Mouse (Mus musculus): Measurements from ENCODE around the gene Sgf29.
"Not testable (repeated sequence)": the region's sequence is repeated elsewhere in the genome, so short reads cannot be mapped to it uniquely, and the experiment has no call there.

Sgf29 gene

DNA sequence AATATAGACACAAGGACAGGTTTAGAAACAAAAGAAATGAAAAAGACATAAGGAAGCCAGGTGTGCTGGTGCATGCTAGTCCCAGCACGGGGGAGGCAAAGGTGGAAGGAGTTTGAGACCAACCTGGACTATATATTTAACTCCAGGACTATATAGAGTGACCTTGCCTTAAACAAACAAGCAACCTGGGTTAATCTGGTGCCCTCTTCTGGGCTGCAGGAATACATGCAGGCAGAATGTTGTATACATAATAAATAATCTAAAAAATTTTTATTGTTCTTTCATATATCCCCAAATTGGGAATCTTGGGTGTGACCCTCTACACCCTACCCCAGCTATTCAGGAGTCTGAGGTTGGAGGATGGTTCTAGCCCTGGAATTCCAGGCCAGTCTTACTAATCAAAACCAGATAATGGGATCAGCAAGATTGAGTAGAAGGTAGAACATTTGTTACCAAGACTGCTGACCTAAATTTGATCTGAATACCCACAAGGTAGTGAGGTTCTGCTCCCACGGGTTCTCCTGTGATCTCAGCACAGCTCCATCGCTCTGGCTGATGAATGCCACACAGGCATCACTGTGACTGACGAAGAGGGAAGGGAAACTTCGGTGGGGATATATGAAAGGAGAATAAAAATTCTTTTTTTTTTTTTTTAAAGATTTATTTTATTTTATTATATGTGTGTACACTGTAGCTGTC lies 6.4 kb upstream of the Sgf29 start:
- no peak for DNase-seq

DNA sequence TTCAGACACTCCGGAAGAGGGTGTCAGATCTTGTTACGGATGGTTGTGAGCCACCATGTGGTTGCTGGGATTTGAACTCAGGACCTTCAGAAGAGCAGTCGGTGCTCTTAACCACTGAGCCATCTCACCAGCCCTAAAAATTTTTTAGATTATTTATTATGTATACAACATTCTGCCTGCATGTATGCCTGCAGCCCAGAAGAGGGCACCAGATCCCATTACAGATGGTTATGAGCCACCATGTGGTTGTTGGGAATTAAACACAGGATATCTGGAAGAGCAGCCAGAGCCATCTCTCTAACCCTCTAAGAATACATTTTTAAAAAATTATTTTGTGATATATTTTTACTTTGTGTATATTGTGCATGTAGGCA lies 5.9 kb upstream of the Sgf29 start:
- DNase-seq: peak; percentile 48 to 53

DNA sequence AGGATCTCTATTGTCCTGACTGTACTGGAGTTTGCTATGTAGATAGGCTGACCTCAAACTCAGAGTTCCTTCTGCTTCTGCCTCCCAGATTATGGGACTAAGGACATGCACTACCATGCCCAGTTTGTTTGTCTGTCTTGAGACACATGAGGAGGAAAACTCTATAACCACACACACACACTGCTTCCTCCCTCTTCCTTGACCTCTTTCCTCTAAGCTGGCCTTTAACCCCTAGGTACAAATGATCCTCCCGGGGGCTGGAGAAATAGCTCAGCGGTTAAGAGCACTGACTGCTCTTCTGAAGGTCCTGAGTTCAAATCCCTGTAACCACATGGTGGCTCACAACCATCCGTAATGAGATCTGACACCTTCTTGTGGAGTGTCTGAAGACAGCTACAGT lies 4.8 kb upstream of the Sgf29 start:
- DNase-seq: no peak

DNA sequence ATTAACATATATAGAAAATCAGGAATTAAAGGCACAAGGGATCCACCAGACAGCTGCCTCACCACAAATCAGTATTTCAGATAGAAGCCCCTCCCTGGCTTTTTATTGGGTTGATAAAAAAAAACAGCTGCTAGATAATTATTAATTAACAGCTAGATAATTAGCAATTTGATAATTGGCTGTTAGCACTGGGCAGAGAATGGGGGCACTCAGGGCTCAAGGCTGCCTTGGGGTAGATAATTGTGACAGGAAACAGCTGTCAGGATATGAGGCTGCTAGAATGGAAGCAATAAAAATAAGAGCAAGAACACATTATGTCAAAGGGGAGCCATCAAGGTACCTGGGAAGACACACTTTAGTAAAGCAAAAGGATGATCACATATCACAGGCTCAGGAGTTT lies 4.2 kb upstream of the Sgf29 start:
- DNase-seq: no peak

DNA sequence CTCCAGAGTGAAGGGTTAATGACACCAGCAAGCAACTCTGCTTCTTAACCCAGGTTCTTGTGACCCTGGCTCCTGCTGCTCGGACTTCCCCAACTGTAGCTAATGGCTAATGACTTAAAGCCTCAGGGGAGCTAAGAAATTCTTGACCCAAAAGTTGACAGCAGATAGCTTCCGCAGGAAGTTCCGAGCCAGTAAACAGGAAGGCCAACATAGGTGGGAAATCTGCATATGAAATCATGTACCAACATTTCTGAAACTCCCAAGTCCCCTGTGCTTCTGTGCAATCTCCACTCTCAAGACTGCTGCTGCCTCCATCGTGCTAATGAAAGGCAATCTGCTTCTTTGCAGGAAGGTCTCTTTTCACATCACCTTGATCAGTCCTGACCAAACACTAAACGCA lies 3.4 kb upstream of the Sgf29 start:
- peak in 1 of 2 experiments; percentile 2 for DNase-seq

DNA sequence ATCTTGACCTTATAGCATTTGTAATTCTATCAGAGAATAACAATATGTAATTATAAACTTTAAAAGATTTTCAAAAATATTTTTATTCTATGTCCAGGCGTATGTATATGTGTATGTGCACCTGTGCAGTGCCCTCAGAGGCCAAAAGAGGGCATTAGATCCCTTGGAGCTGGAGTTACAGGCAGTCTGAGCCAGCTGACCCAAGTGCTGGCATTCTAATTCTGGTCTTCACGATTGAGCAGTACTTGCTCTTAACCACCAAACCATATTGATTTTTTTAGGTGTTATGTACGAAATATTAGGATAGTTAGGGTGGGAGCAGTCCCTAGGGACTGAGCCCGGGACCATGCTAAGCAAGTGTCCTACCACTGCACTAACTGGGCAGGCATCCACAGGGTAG lies 623 bp upstream of the Sgf29 start:
- peak; percentile 9 to 16 for DNase-seq

DNA sequence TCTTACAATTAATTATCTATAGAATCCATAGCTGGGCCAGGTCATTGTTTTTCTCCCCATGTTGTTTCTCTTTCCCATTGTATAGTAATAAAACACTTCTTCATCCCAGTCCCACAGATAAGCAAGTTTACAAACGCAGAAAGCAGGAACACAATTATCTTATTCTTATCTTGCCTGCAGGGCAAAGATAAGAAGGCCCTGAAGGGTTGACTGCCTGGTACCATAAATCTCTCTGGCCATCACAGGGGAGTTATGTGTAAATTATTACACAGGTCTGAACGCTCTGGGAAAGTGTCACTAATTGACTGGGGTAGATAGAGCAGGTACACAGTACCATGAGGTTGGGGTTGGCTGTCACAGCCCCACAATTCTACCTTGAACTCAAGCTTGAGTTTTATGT lies 1.7 kb downstream of the Sgf29 start:
- DNase-seq: no peak

DNA sequence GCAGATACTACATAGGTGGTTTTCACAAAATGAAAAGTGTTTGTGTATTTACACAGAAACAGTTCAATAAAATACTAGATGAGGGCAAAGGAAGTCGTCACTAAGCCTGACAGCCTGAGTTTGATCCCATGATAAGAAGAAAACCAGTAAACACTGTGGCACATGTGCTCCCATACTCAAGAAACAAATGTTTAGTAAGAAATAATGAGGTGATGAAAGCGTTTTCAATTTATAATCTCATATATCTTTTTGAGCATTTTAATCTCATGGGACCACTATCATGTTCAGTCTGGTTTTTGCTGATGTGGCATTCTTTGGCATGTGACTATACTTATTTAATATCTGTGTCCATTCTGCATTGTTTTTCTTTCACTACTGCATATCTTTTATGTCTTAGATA lies 4.9 kb downstream of the Sgf29 start:
- no peak for DNase-seq

DNA sequence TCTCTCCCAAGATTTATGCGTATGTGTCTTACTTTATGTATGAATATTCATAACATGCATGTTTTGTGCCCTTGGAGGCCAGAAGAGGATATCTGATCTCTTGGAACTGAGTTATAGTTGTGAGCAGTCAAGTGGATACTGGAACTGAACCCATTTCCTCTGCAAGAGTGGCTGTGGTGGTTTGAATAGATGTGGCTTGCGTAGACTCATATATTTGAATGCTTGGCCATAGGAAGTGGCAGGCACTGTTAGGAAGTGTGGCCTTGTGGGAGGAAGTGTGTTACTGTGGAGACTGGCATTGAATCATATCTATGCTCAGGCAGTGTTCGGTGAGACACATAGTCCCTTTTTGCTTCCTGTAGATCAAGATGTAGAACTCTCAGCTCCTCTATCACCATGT lies 6.6 kb downstream of the Sgf29 start:
- peak; percentile 43 to 55 for DNase-seq

DNA sequence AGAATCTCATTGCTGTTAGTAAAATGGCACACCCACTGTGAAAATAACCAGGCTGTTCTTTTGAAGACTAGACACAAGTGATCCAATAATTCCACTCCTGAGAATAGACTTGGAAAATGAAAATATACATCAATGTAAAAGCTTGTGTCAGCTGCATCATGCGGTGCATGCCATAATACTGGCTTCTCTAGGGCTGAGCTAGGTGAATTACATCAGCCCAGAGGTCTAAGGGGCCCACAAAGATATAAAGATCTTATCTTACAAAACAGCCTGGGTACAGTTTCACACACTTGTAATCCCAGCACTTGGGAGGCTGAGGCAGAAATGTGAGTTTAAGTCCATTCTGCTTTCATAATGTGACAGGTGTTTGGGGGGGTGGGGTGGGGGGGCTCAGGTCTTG lies 8.4 kb downstream of the Sgf29 start:
- DNase-seq: no peak

DNA sequence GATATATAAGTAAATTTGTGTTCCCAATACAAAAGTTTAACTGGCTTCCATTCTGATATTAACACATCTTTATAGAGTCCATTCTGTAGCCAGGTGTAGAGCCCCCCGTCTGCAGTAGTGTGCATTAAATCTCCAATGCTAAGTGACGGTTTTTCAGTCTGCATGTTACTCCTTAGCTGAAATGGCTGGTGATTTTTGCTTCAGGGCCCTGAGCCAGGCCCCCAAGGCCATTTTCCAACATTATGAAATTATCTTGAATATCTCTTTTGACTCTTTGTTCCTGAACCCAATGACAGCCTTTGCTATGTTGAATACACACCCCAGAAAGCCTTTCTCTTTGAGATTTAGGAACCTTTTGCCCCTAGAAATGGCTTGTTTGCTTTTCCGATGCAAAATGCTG lies 10.7 kb downstream of the Sgf29 start:
- no peak for DNase-seq

DNA sequence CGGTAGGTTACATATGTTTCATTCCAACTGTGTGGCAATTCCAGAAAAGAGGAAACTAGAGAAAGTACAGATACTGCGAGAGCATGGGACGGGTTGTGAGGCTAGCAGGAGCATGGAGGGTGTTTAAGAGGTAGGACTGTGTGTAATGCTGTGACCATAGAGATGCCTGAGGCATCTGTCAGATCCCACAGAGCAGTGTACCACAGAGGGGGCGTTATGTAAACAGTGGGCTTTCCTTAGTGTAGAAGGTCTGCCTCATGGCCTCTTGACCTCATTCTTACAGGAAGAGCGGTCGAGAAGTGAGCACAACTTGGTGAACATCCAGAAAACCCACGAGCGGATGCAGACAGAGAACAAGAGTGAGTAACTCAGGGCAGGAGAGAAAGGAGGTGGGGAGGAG lies 14.5 kb downstream of the Sgf29 start:
- DNase-seq: no peak

DNA sequence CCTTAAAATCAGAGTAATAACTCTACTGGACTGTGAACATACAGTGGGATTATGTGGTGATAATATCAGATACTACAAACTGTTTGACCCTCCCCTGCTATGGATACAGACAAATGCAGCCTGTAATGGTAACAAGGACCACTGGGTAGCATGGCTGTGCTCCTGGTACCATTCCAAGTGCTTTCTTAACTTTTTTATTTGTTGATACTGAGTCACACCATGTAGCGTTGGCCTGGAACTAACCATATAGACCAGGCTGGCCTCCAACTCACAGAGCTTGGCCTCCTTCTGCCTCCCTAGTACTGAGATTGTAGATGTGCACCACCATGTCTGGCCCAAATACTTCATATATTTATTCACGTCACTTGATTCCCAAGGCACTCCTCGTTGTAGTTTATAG lies 16.2 kb downstream of the Sgf29 start:
- no peak for DNase-seq

DNA sequence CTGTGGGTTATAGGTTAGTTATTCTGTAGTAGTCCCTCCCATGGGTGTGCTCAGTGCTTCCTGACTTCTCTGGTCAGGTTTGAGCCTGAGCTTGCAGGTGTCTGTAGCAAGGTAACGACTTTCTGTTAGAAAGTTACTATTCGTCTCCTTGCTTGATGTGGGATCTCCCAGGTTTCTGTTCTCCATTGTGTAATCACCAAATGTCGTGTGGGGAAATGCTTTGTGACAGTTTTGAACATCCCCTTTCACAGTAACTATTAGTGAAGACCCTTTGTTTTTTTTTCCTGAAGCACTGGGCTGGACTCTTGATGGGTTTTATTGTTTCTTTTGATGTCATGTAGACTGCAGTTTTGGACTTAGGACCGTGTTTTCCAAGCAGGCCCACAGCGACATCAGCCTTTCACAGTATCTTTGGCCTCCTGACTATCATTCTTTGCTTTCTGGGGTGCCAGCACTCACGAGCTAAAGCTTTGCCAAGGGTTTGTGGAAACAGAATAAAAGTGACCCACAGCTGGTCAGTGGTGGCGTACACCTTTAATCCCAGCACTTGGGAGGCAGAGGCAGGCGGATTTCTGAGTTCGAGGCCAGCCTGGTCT lies 18.5 kb downstream of the Sgf29 start:
- no peak for DNase-seq

DNA sequence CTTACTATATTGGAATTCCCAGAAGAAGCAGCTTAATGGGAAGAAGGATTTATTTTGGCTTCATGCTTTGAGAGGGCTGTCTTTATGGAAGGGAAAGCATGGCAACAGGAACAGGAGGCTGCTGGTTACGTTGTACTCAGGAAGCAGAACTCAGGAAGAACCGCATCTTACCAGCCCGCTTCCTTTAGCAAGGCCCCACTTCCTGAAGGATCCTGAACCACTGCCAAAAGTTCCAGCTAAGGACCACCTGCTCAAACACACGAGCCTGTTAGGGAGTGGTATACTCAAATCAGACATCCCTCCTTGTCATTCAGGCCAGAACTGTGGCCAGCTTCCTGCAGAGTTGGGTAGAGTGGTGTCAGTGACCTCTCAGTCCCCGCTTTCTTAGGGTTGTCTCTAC lies 19.3 kb downstream of the Sgf29 start:
- DNase-seq: no peak

DNA sequence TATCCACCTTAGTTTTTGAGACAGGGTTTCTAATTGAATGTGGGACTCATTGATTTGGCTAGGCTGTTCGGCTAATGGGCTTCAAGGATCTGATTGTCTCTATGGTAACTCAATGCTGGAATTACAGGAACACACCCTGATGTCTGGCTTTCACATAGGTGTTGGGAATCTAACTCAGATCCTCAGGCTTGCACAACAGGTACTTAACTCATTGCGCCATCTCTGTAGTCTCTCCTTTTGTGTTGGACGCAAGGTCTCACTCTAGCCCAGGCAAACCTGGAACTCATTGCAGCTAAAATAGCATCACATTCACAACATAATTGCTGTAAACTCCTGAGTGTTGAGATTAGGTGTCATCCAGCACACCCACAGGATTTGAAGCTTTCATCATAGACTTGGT lies 21.0 kb downstream of the Sgf29 start:
- DNase-seq: no peak

DNA sequence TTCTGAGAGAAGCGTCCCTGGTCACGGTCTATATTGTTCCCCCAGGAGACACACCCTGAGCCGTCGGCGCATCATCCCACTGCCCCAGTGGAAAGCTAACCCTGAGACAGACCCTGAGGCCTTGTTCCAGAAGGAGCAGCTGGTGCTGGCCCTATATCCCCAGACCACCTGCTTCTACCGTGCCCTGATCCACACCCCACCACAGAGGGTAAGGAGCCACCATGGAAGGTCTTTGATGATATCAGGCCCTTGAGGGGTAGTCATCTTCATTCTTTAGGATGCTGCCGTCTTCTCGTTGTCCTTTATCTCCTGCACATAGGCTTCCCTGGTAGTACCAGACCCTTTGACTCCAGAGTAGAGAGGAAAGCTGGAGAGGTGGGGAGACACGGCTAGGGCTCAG lies 23.0 kb downstream of the Sgf29 start:
- DNase-seq: no peak

DNA sequence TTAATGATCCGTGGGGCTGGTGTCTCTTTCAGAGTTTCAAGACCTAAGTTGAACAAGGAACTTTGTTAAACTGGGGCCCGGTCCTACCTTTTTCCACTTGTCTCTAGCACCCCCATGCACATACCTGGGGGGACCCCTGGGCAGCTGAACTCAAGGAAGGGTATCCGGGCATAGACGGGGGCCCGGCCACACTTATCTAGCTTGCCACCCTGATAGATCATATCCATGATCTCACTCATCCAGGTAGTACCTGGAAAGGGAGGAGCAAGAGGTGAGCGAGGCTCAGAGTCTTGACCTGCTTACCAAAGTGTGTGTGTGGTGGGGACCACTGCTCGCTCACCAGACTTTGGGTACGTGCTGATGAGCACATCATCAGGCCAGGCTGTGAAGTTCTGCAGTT lies 26.0 kb downstream of the Sgf29 start:
- DNase-seq: no peak

DNA sequence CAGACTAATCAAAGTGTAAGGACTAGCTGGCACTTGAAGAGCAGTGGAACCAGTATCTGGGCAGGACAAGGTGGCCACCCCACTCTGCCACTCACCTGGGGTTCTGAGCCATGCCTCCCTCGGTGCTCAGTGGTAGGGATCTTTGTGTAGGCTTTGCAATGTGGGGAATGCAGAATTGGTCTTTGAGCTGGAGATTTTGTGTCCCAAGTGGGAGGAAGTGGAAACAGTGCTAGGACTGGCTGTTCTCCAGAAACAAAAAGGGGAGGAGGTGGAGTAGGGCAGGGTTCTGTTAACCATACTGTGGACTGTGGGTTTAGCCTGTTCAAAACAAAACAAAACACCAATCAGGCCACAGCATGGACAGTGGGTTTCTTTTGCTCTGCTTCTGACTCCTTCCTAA lies 27.1 kb downstream of the Sgf29 start, which contains the start of gene Sult1a1:
TSS of gene Sult1a1 (minus strand) at position 226 of the 400 bp plus-strand sequence.
- no peak for DNase-seq

DNA sequence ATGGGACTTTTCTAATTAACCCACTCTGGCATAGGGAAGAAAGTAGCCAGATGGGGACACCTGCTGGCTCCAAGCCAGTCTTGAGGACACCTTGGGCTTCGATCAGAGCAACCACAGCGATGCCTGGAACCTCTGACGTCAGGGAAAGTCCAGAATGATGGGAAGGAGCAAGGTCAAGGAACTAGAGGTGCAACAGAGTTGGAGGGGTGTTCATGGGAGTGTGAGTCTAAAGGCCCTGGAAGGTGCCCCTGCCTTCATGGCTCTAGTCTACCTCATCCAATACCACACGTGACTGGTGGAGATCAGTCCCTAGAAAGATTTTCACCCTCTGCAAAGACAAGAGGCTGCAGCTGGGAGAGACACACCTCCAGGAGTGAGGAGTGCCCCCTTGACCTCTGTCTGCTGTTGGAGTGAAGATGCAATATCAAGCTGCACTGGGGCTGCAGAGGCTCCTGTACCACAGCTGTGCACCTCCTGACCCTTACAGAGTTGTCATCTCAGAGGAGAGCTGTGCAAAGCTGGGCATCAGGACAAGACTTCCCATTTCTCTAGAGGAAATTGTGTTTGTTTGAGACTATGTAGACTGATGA lies 27.6 kb downstream of the Sgf29 start:
- no peak for DNase-seq

DNA sequence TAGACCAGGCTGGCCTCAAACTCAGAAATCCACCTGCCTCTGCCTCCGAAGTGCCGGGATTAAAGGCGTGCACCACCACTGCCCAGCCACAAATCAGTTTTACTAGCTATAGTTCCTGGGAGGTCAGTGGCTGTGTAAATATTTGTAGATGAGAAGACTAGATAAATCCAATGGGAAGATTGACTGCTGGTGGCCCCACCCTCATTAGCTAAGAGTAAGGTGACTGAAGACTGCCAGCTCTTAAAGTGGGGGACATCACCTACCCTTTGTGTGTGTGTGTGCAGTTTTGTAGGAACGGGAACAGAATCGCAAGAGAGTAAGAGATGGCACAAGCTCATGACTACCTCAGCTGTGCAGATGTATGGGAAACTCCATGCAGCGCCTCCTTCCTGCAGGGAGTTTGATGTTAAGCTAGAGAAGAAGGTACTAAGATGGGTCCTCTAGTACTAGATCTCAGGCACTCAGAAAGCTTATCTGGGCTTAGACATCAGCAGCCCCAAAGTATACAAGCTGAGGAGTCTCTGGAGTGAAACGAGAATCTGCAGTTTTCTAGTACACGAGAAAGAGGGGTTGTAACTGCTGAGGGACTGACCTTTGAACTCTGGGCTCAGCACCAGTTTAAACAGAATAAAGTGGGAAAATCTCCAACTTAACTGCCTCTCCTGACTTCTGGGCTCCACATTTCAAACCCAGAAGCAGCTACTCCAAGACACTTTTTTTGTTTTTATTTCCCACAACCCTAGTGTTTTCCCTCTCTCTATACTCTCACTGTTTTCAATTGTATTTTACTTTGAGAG lies 29.6 kb downstream of the Sgf29 start:
- DNase-seq: no peak

DNA sequence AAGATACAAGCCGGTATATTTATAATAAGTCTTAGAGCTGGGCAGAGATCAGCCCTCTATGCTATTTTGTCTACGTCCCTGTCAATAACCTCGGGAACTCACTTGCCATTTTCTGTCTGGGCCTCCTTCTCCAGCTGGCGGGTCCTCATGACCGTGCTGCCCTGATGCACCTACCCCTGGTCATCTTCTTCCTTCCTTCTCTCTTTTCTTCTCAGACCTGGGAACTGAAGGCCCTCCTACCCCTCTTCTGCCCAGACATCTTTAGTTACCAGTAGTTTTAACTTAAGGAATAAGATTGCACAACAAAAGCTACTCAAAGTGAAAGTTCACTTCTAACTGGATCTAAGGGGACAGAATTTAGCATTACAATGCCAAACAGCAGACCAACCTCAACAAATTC lies 30.6 kb downstream of the Sgf29 start:
- DNase-seq: no peak

DNA sequence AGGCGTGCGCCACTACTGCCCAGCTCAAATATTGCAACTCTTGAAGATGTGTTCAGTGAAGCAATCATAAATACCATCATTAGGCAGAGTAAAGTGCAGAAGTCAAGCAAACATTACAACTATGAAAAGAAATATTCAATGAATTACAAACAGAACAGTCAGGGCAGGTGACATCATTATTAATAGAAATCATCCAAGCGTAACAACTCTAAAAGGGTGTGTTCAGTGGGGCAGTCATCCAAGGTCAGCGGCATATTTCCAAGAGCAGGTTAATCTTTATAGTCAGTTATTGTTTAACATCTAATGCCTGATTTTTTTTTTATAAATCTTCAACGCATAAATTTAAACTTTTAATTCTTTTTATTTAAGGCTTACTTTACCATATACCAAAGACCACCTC lies 32.1 kb downstream of the Sgf29 start:
- DNase-seq: no peak

DNA sequence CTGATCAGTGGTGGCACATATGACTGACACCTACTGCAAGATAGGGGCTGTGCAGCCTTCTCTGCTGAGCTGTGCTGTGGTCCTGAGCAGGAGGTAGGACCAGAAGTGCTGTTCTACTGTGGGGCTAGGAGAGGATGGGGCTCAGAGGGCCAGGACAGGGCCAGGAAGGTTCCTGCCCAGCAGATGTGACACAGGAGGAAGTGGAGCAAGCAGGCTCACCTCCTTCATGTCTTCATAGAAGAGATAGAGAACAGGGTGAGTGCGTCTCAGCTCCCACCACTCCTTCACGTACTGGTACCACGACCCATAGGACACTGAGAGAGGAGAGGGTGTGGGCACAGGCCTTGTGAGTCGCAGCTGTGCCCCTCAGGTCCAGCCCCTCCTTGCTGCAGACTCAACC lies 39.0 kb downstream of the Sgf29 start:
- not testable (repeated sequence) for DNase-seq

All from B cell, adult 2 months (primary cell).